Mouse (Mus musculus): Measurements from ENCODE around the gene Ctcf. TPM values are rescaled to one million over a fixed set of nuclear protein-coding genes. Genes with fewer than 3 reads are reported as not detected.

Ctcf gene
- polyA plus RNA-seq (2012; rRNA removed), result 12.4 and 14.0 TPM in 2 replicates

GRCm38 (mm10) chr8:105636018-105636962 lies at the start of gene Ctcf:
Ctcf (plus strand) TSS chr8:105636568.

GRCm38 (mm10) chr8:105604804-105605381 lies 31.5 kb upstream of the Ctcf start, which contains the start of gene Ripor1:
Ripor1 (plus strand) TSS chr8:105605255.

DNA sequence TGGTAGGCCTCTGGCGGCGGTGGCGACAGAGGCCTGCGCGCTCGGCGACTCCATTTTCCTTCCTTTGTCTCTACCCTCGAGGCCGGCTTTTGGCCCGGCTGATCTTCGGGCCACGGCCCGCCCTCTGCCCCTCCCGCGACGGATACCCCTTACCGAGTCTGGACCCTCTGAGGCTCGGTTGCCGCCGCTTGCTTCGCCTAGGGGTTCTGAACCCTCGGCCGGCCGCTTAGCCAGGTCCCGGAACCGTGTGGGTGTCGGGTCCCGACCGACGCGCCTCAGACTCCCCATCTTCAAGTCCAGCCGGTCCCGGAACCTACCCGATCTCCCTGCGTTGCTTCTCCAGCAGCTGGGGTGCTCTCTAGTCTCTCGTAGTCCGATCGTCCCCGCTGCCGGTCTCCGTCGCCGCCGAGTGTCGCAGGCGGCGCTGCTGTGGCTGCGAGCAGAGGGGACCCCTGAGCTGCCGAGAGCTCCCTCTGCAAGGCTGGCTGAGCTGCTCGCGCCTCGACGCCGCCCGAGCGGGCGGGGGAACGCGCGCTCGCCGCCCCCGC lies 669 bp downstream of the Ctcf start, which contains the start of gene Agrp:
Gene Agrp (minus strand): TSS at position 431 of the 548 bp plus-strand sequence.

GRCm38 (mm10) chr8:105685796-105686308 lies 49.5 kb downstream of the Ctcf start, which contains the start of gene Carmil2:
Carmil2 (plus strand) TSS chr8:105686274.

GRCm38 (mm10) chr8:105700966-105701824 lies 64.8 kb downstream of the Ctcf start, which contains the start of the genes Acd and Pard6a:
Acd (minus strand) TSS chr8:105701102.
Pard6a (plus strand) TSS chr8:105701148.

DNA sequence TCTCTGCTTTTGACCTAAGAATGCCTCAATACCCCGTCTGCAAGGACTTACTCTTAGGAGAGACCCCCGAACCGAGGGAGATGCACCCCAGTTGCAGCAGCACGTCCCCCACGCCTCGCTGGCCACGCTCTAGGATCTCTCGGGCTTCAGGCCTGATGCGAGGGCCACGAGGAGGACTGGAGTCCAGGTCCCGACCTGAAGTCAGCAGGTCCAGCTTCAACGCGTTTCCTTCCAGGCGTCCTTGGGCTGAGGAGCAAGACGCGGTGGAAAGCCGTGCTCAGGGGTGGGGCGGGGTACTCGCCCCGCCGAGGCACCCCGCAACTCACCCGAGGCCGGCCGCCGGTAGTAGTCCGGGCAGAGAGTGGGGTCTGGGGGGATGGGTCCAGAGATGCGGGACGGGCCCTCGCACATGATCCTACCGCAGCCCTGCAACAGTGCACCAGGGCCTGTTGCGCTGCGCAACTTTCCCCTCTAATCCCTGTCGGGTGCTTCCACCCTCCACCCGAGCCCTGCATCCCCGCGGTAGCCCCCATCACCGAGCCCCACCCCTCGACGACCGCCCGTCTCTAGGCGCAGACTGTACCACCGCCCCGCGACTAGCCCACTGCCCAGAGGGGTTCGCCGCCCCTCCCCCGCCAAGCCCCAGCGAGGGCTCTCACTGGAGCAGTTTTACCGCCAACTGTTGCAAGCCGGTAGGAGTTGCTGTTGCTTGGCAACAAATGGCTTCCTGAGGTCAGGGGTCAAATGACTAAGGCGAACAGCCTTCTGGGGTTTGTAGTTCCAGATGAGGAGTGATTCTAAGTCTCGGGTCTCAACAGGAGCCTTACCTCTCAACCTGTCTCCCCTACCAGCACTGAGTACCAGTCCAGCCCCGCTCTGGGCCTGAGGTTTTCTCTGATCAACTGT lies 71.4 kb downstream of the Ctcf start, which contains the start of the genes 4933405L10Rik and Enkd1:
Gene 4933405L10Rik (plus strand): TSS at position 158 of the 906 bp plus-strand sequence.
Gene Enkd1 (minus strand): TSS at position 713 of the 906 bp plus-strand sequence.

Other genes with a start within 250 kb of the Ctcf start
- gene Kctd19, start 223.1 kb upstream of the Ctcf start, polyA plus RNA-seq (2012; rRNA removed), result 0.01 TPM in 2 replicates
- gene Lrrc36, start 223.0 kb upstream of the Ctcf start, polyA plus RNA-seq (2012; rRNA removed), result 0.07 and 0.08 TPM in 2 replicates
- gene Tppp3, start 165.0 kb upstream of the Ctcf start, polyA plus RNA-seq (2012; rRNA removed), result 1.7 and 2.6 TPM in 2 replicates
- 3.3 and 3.8 TPM in 2 replicates for gene Zdhhc1, start 139.7 kb upstream of the Ctcf start, polyA plus RNA-seq (2012; rRNA removed)
- gene Hsd11b2, start 117.8 kb upstream of the Ctcf start, polyA plus RNA-seq (2012; rRNA removed), result 0.28 and 0.29 TPM in 2 replicates
- gene Atp6v0d1, start 70.5 kb upstream of the Ctcf start, polyA plus RNA-seq (2012; rRNA removed), result 46.7 and 48.1 TPM in 2 replicates
- 3.9 and 5.0 TPM in 2 replicates for gene Ripor1, start 31.3 kb upstream of the Ctcf start, polyA plus RNA-seq (2012; rRNA removed)
- gene Agrp, start 825 bp downstream of the Ctcf start, polyA plus RNA-seq (2012; rRNA removed), result not detected in 2 replicates
- 1.8 TPM in 2 replicates for gene Carmil2, start 49.7 kb downstream of the Ctcf start, polyA plus RNA-seq (2012; rRNA removed)
- 8.9 and 10.0 TPM in 2 replicates for gene Acd, start 64.5 kb downstream of the Ctcf start, polyA plus RNA-seq (2012; rRNA removed)
- 4.9 and 5.3 TPM in 2 replicates for gene Pard6a, start 64.6 kb downstream of the Ctcf start, polyA plus RNA-seq (2012; rRNA removed)
- not detected in 2 replicates for gene 4933405L10Rik, start 71.1 kb downstream of the Ctcf start, polyA plus RNA-seq (2012; rRNA removed)
- 4.3 and 5.1 TPM in 2 replicates for gene Enkd1, start 71.6 kb downstream of the Ctcf start, polyA plus RNA-seq (2012; rRNA removed)
- gene Gfod2, start 122.1 kb downstream of the Ctcf start, polyA plus RNA-seq (2012; rRNA removed), result 1.3 and 1.4 TPM in 2 replicates
- gene Ranbp10, start 190.8 kb downstream of the Ctcf start, polyA plus RNA-seq (2012; rRNA removed), result 35.8 and 39.9 TPM in 2 replicates
- 0.05 and 0.08 TPM in 2 replicates for gene Tsnaxip1, start 191.2 kb downstream of the Ctcf start, polyA plus RNA-seq (2012; rRNA removed)
- gene Cenpt, start 216.7 kb downstream of the Ctcf start, polyA plus RNA-seq (2012; rRNA removed), result 13.7 and 15.3 TPM in 2 replicates
- 20.3 TPM in 2 replicates for gene Thap11, start 218.6 kb downstream of the Ctcf start, polyA plus RNA-seq (2012; rRNA removed)
- gene Nutf2, start 224.0 kb downstream of the Ctcf start, polyA plus RNA-seq (2012; rRNA removed), result 59.4 and 65.4 TPM in 2 replicates
- gene Edc4, start 244.3 kb downstream of the Ctcf start, polyA plus RNA-seq (2012; rRNA removed), result 13.5 and 15.0 TPM in 2 replicates

Data from liver, embryonic 18 days (tissue).